Comparison of ENCODE assay signal across 22 mouse cellular contexts in genomic region chr11:67083712-67084340, GRCm38 (mm10). TPM values are rescaled to one million over a fixed set of nuclear protein-coding genes. Genes with fewer than 3 reads are reported as not detected.
DNase-seq lines count a peak whose midpoint lies in the region; ATAC-seq and TF ChIP-seq lines count a peak whose summit lies in the region.
"Had no signal": no experiment of that assay in that cellular context is flagged by ENCODE, and none has a peak within 500 bp of the region (broad histone marks: within the 10 kb centered on the region; RNA-seq: fewer than 3 reads in every experiment).

No protein-coding gene starts in this region.

- TF ChIP-seq CTCF in forebrain, postnatal 0 days (IDR thresholded peaks at IDR 0.05; ENCODE audit: low read depth), result peak; percentile 18; the same call in 1 of the 2 replicates
- peak; percentile 19 for TF ChIP-seq CTCF in lung, embryonic 14.5 days (IDR thresholded peaks at IDR 0.05; ENCODE audit: low read depth)

- H3K4me3 ChIP-seq in forebrain, postnatal 0 days (ENCODE audit: low read depth, low read length), result no peak overlapping the region
- no peak overlapping the region for H3K4me3 ChIP-seq in forebrain, embryonic 12.5 days (replicated peaks)
- H3K4me3 ChIP-seq in lung, embryonic 14.5 days (ENCODE audit: low read depth, low read length), result no peak overlapping the region
- H3K4me3 ChIP-seq: embryonic facial prominence, embryonic 15.5 days; left cerebral cortex, adult 2 months; limb, embryonic 10.5 days had no signal

- H3K9me3 ChIP-seq in forebrain, postnatal 0 days (ENCODE audit: low read length), result no peaks in the 10 kb centered on the region
- no peaks in the 10 kb centered on the region for H3K9me3 ChIP-seq in forebrain, embryonic 12.5 days
- no peaks in the 10 kb centered on the region for H3K9me3 ChIP-seq in lung, embryonic 14.5 days (ENCODE audit: low read depth, low read length)
- H3K9me3 ChIP-seq: embryonic facial prominence, embryonic 15.5 days; limb, embryonic 10.5 days had no signal

- no peak overlapping the region for H3K9ac ChIP-seq in forebrain, postnatal 0 days
- no peak overlapping the region for H3K9ac ChIP-seq in forebrain, embryonic 12.5 days
- H3K9ac ChIP-seq in lung, embryonic 14.5 days, result no peak overlapping the region
- H3K9ac ChIP-seq: embryonic facial prominence, embryonic 15.5 days had no signal

- ATAC-seq in forebrain, postnatal 0 days, result no peak
- ATAC-seq in forebrain, embryonic 12.5 days (ENCODE audit: low FRiP score), result no peak
- no peak for ATAC-seq in lung, embryonic 14.5 days (ENCODE audit: insufficient read depth)

- H3K27ac ChIP-seq in forebrain, postnatal 0 days (ENCODE audit: low read depth, low read length), result no peak overlapping the region
- no peak overlapping the region for H3K27ac ChIP-seq in forebrain, embryonic 12.5 days
- no peak overlapping the region for H3K27ac ChIP-seq in lung, embryonic 14.5 days (ENCODE audit: low read depth)
- H3K27ac ChIP-seq: embryonic facial prominence, embryonic 15.5 days; left cerebral cortex, adult 2 months; limb, embryonic 10.5 days had no signal

- DNase-seq in forebrain, postnatal 0 days, result no peak
- DNase-seq in lung, embryonic 14.5 days, result peak; percentile 18
- no peak for DNase-seq in lung, postnatal 25 days (ENCODE audit: low spot score)
- peak; percentile 76 for DNase-seq in ES-CJ7 (ENCODE audit: low read depth, low spot score)
- peak; percentile 39 for DNase-seq in retina, postnatal 1 day
- no peak for DNase-seq in urinary bladder, postnatal 4 days (ENCODE audit: low spot score in 2 of 2)
- DNase-seq: adrenal gland, adult 8-10 months; cerebellum, postnatal 10 days; gastrocnemius, postnatal 10 days; heart, adult 18-20 months; heart, postnatal 36 days; kidney, adult 9 months; kidney, postnatal 25 days; lung, adult 2 months; lung, postnatal 4 days; right cerebral cortex, adult 18-20 months; thymus, postnatal 14 days had no signal

- H3K4me1 ChIP-seq in forebrain, postnatal 0 days (ENCODE audit: insufficient read depth), result no peaks in the 10 kb centered on the region
- H3K4me1 ChIP-seq in forebrain, embryonic 12.5 days, result peaks cover 22% of the 10 kb centered on the region
- no peaks in the 10 kb centered on the region for H3K4me1 ChIP-seq in lung, embryonic 14.5 days (ENCODE audit: insufficient read depth)
- H3K4me1 ChIP-seq: embryonic facial prominence, embryonic 15.5 days had no signal

- H3K4me2 ChIP-seq in forebrain, postnatal 0 days (ENCODE audit: low read depth), result no peak overlapping the region
- H3K4me2 ChIP-seq in forebrain, embryonic 12.5 days, result no peak overlapping the region
- no peak overlapping the region for H3K4me2 ChIP-seq in lung, embryonic 14.5 days
- H3K4me2 ChIP-seq: embryonic facial prominence, embryonic 15.5 days had no signal

- peaks cover 7% of the 10 kb centered on the region for H3K27me3 ChIP-seq in forebrain, postnatal 0 days (ENCODE audit: insufficient read depth, low read length)
- H3K27me3 ChIP-seq in forebrain, embryonic 12.5 days, result peaks cover 47% of the 10 kb centered on the region
- peaks cover 15% of the 10 kb centered on the region; the same call in 1 of the 2 replicates for H3K27me3 ChIP-seq in lung, embryonic 14.5 days (ENCODE audit: insufficient read depth, low read length)

- H3K36me3 ChIP-seq in forebrain, postnatal 0 days (ENCODE audit: insufficient read depth), result no peaks in the 10 kb centered on the region
- H3K36me3 ChIP-seq in forebrain, embryonic 12.5 days (replicated peaks), result no peaks in the 10 kb centered on the region
- no peaks in the 10 kb centered on the region for H3K36me3 ChIP-seq in lung, embryonic 14.5 days (ENCODE audit: insufficient read depth)
- H3K36me3 ChIP-seq: embryonic facial prominence, embryonic 15.5 days; limb, embryonic 10.5 days had no signal

- WGBS in forebrain, postnatal 0 days, result 46% methylated on average over 32 of the region's 32 CpGs
- WGBS in forebrain, embryonic 12.5 days, result 37% methylated on average over 32 of the region's 32 CpGs
- WGBS in lung, embryonic 14.5 days, result 39% methylated on average over 32 of the region's 32 CpGs

RNA-seq across cellular contexts. Expression of gene Myh3, which starts 5.7 kb away (rescaled TPM):
- total RNA-seq in forebrain, postnatal 0 days (2014; rRNA removed), result 0.24 and 0.54 TPM in 2 replicates
- polyA plus RNA-seq in forebrain, postnatal 0 days (2015; fragmentation: Nextera tagmentation; extraction: Ambion mirVana), result 0.15 and 0.24 TPM in 2 replicates
- 0.33 and 0.87 TPM in 2 replicates for polyA plus RNA-seq in forebrain, embryonic 12.5 days (2016; fragmentation: Nextera tagmentation; extraction: Ambion mirVana)
- polyA plus RNA-seq in lung, embryonic 14.5 days (2014; fragmentation: Nextera tagmentation; extraction: Ambion mirVana), result 0.05 and 0.17 TPM in 2 replicates
- total RNA-seq: heart, postnatal 36 days; liver, adult 2 months had no signal
- polyA plus RNA-seq: liver, adult 2 months had no signal

RNA-seq across cellular contexts. Expression of gene Sco1, which starts 31.4 kb away (rescaled TPM):
- 16.0 and 18.3 TPM in 2 replicates for total RNA-seq in forebrain, postnatal 0 days (2014; rRNA removed)
- 11.9 and 13.9 TPM in 2 replicates for polyA plus RNA-seq in forebrain, postnatal 0 days (2015; fragmentation: Nextera tagmentation; extraction: Ambion mirVana)
- 15.8 and 16.4 TPM in 2 replicates for polyA plus RNA-seq in forebrain, embryonic 12.5 days (2016; fragmentation: Nextera tagmentation; extraction: Ambion mirVana)
- 18.8 and 20.3 TPM in 2 replicates for polyA plus RNA-seq in lung, embryonic 14.5 days (2014; fragmentation: Nextera tagmentation; extraction: Ambion mirVana)

RNA-seq across cellular contexts. Expression of gene Adprm, which starts 31.4 kb away (rescaled TPM):
- 22.2 and 23.2 TPM in 2 replicates for total RNA-seq in forebrain, postnatal 0 days (2014; rRNA removed)
- 24.6 and 26.3 TPM in 2 replicates for polyA plus RNA-seq in forebrain, postnatal 0 days (2015; fragmentation: Nextera tagmentation; extraction: Ambion mirVana)
- 27.0 and 31.9 TPM in 2 replicates for polyA plus RNA-seq in forebrain, embryonic 12.5 days (2016; fragmentation: Nextera tagmentation; extraction: Ambion mirVana)
- polyA plus RNA-seq in lung, embryonic 14.5 days (2014; fragmentation: Nextera tagmentation; extraction: Ambion mirVana), result 31.3 and 31.4 TPM in 2 replicates

RNA-seq across cellular contexts. Expression of gene Tmem220, which starts 58.9 kb away (rescaled TPM):
- not detected in 2 replicates for total RNA-seq in forebrain, postnatal 0 days (2014; rRNA removed)
- 0.36 and 0.77 TPM in 2 replicates for polyA plus RNA-seq in forebrain, postnatal 0 days (2015; fragmentation: Nextera tagmentation; extraction: Ambion mirVana)
- polyA plus RNA-seq in forebrain, embryonic 12.5 days (2016; fragmentation: Nextera tagmentation; extraction: Ambion mirVana), result 0.46 and 0.81 TPM in 2 replicates
- 1.8 TPM in 2 replicates for polyA plus RNA-seq in lung, embryonic 14.5 days (2014; fragmentation: Nextera tagmentation; extraction: Ambion mirVana)

Comparison
In these comparisons a context has a peak if more than half of its experiments do, and no peak if none do; other contexts are left out.
1. DNase-seq: peak in lung, embryonic 14.5 days (single experiment), ES-CJ7 (single experiment) and retina, postnatal 1 day (single experiment); none in forebrain, postnatal 0 days (single experiment), lung, postnatal 25 days (single experiment) and urinary bladder, postnatal 4 days (0 of 2).